Mouse (Mus musculus) ovary, postnatal 10 days (tissue): Measurements from ENCODE around the gene Clcn3.

Experiments used
- DNase-seq: peaks from one replicate; pipeline ENCODE4 v3.0.0; 2022; ENCODE audit warnings: low spot score

The Clcn3 gene

DNA sequence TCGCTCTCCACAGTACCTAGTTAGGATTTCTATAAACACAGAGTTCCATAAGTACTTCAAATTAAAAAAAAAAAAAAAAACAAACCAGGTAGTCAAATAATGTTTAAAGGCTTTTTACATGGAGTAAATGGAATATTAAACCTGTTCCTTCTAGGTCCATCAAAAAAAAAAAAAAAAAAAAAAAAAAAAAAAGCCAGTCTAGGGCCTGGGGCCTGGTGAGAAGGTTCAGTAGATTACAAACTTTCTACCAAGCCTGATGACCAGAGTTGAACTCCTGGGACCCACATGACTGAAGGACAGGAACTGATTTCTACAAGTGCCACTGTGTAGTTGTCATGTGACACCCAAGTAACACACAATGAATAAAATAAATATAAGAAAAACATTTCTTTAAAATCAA is 31.3 kb downstream of the Clcn3 start:
- DNase-seq = no peak

GRCm38 (mm10) chr8:60951271-60951670 is 31.8 kb downstream of the Clcn3 start:
- DNase-seq = no peak

DNA sequence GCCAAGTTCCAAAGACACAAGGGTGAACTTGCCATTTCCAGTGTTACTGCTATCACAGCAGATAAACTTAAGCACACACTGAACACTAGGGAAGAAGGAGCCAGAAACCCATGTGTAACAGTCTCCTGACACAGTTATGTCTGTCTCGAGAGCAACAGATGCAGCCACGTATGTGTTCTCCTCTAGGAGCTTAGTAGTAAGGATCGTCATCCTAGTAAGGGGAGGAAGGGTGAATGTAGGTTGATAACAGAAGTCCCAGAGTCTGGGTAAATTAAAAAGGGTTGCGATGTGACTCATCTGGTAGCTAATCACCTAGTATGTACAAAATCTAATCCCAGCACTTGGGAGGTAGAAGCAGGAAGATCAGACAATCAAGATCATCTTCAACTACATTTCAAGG is 33.2 kb downstream of the Clcn3 start:
- no peak for DNase-seq

- no peak for DNase-seq
Measured at GRCm38 (mm10) chr8:60947503-60947902, 35.6 kb downstream of the Clcn3 start.

GRCm38 (mm10) chr8:60942867-60943266 is 40.2 kb downstream of the Clcn3 start:
- no peak for DNase-seq

GRCm38 (mm10) chr8:60938717-60939424 is 44.2 kb downstream of the Clcn3 start:
- DNase-seq = no peak

- no peak for DNase-seq
Measured at GRCm38 (mm10) chr8:60933617-60934016, 49.5 kb downstream of the Clcn3 start.

DNA sequence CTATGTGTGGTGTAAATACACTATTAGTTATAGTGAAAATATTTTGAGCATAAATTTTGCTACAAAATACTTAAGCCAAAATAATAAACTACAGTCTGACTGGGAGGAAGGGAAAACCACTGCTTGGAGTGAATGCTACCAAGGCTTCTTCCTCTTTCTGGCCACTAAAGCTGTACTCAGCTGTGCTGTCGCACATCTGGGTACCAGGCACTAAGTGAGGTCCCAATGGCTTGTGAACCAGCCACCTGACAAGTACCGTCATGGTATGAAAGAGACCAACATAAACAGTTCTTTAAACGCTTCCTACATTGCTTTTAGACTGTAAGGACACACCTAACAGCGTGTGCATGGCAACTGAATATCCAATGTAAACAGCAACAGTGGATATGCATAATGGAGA is 62.9 kb downstream of the Clcn3 start:
- DNase-seq = no peak

DNA sequence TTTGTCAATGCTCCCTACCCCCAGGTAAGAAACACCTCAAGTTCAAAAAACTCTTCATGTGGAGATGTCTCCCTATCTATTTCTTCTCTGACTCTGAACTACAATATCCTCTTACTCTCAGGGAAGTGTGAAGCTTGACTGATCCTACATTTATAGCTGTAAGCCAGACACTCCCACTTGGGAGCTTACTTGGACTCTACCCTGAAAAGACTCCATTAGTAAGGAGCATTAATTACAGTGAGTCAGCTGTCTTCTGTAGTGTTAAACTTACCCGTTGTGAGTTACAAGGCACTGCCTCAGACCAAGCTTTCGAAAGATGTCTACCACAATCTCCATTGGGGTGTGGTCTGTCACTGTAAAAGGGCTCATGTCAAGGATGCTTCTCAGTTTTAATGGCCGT is 64.0 kb downstream of the Clcn3 start:
- no peak for DNase-seq

- no peak for DNase-seq
Measured at GRCm38 (mm10) chr8:60912554-60912953, 70.5 kb downstream of the Clcn3 start.

DNA sequence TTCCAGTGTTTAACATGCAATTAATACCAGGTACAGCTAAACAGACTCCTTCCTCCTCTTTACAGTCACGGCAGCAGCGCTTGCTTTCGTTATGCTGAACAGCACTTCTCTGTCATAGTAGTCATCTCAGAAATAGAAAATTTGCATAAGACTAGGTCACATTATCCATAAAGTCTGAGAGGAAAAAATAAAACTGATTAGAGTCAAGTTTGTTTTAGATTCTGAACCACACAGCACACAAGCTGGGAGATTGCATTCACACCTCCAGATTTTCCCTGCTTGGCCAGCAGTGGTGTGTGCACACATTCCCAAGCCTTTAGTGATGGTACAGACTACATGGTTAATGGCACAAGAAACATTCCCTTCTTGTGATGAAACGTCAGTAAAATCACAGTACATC is 71.0 kb downstream of the Clcn3 start:
- DNase-seq = no peak

DNA sequence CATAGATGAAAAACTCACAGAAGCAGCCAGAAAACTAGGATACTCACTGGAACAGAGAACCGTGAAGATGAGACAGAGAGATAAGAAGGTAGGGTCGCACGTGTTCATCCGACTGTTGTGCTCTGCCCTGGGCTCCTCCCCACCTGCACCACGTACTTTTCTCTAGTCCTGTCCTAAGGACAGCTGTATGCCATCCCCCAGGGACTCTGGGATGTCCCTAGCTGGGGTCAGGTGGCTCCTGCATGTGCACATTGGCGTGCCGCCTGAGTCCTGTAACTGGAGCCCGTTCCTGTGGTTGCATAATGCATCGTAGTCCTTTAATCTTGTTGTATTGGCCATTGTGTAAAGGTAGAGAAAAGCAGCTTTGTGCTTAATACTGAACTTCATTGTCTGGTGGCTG is 83.0 kb downstream of the Clcn3 start:
- no peak for DNase-seq

DNA sequence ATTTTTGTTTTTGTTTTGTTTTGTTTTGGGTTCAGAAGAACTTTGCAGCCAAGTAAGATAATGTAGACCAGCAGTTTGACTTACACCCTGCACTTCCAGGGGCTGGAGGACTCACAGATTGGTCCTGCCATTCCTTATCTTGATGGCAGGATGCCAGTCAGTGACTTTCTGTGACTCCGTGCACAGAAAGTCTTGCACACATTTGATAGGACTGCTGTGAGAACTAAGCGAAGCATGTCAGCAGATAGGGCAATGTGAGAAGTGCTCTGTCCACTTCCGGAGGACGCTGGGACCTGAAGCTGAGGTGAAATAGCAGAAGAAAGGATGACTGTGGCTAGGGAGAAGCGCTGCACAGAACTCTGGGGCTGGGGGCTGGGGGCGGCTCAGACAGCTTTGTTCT is 87.2 kb downstream of the Clcn3 start:
- no peak for DNase-seq

- DNase-seq = no peak
Measured at GRCm38 (mm10) chr8:60891757-60892156, 91.3 kb downstream of the Clcn3 start.

GRCm38 (mm10) chr8:60890520-60890874 is 92.6 kb downstream of the Clcn3 start:
- DNase-seq = no peak

DNA sequence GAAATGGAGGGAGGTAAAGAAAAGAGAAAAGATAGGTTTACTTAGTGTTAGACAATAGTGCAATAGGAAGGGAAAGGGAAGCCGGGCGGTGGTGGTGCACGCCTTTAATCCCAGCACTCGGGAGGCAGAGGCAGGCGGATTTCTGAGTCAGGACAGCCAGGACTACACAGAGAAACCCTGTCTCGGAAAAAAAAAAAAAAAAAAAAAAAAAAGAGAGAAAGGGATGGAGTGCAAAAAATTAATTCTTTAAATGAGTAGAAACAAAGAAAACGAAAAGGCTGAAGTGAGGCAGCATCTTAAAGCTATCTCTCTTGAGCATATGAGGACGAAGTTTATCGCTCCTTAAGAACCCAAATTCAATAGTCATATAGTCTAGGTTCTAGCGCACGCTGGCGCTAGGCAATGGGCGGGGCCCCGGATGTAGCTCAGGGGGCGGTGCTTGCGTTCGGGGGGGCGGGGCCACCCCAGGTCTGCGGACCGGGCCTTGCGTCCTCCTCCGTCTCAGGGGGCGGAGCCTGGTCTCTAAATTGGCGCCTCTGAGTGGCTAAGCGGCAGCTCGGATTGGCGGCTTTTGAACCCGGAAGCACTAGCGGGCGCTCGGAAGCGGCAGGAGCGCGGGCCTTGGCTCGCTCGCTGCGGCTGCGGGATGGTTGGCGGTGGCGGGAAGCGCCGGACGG is 93.1 kb downstream of the Clcn3 start, which contains the start of gene Hpf1:
Gene Hpf1 (plus strand): TSS at position 576 of the 677 bp plus-strand sequence.
- peak; percentile 74 for DNase-seq

GRCm38 (mm10) chr8:60889131-60889842 is 93.8 kb downstream of the Clcn3 start:
- no peak for DNase-seq

GRCm38 (mm10) chr8:60886736-60887135 is 96.4 kb downstream of the Clcn3 start:
- DNase-seq = no peak

- no peak for DNase-seq
Measured at GRCm38 (mm10) chr8:60883419-60884137, 99.5 kb downstream of the Clcn3 start.

GRCm38 (mm10) chr8:60878617-60879016 is 104.5 kb downstream of the Clcn3 start:
- no peak for DNase-seq

- DNase-seq = no peak
Measured at GRCm38 (mm10) chr8:60870231-60871193, 112.6 kb downstream of the Clcn3 start.
